Mouse (Mus musculus) CH12.LX (cell line): ENCODE results near the gene Cldnd2. TPM values are rescaled to one million over a fixed set of nuclear protein-coding genes. Genes with fewer than 3 reads are reported as not detected.

Experiments used
- DNase-seq: peaks from one replicate; pipeline ENCODE4 v3.0.0-alpha.2; 2013; ENCODE audit errors: extremely low read depth
- H3K27ac ChIP-seq: 2 replicates; pipeline ENCODE4 v1.5.1; 2012; ENCODE audit warnings: low read depth, mild to moderate bottlenecking, control low read depth, moderate library complexity; ENCODE audit not compliant: insufficient read depth
- H3K27me3 ChIP-seq: replicated peaks from 2 replicates; pipeline ENCODE3; 2012; ENCODE audit warnings: inconsistent platforms
- H3K36me3 ChIP-seq, 2 experiments: replicated peaks in 1 of 2; 2 replicates each; pipeline versions ENCODE3 to v1.6.1; 2012; ENCODE audit warnings: inconsistent platforms in 1 of 2, low read length in 1 of 2, mild to moderate bottlenecking in 1 of 2, mixed read lengths in 1 of 2, moderate library complexity in 1 of 2; ENCODE audit not compliant: control insufficient read depth in 1 of 2, insufficient read depth in 1 of 2
- H3K4me1 ChIP-seq, 2 experiments: 2 replicates each; pipeline ENCODE4 v1.6.1; 2012; ENCODE audit warnings: inconsistent platforms in 1 of 2, moderate library complexity in 1 of 2; ENCODE audit not compliant: insufficient read depth in 2 of 2, control insufficient read depth in 1 of 2
- H3K4me2 ChIP-seq: 2 replicates; pipeline ENCODE4 v1.6.1; 2012; ENCODE audit warnings: low read depth, mild to moderate bottlenecking, control low read depth; ENCODE audit not compliant: poor library complexity, insufficient read depth, severe bottlenecking
- H3K4me3 ChIP-seq, 3 experiments: fragments of 150-350 bp in 1 of 3; sonication (generic) in 1 of 3; replicated peaks in 1 of 3; 2 replicates each; pipeline versions ENCODE3 to v1.5.1; 2011 to 2012; ENCODE audit warnings: low read depth in 2 of 3, low read length in 2 of 3, mild to moderate bottlenecking in 2 of 3, moderate library complexity in 2 of 3, control low read depth in 1 of 3, improper control_type of control experiment in 1 of 3, inconsistent platforms in 1 of 3, mixed read lengths in 1 of 3; ENCODE audit not compliant: poor library complexity in 1 of 3
- H3K79me2 ChIP-seq: replicated peaks from 2 replicates; pipeline ENCODE4 v1.6.1; 2012; ENCODE audit warnings: mild to moderate bottlenecking, moderate library complexity; ENCODE audit not compliant: control insufficient read depth, poor library complexity, insufficient read depth, severe bottlenecking; ENCODE audit errors: extremely low read depth
- H3K9ac ChIP-seq: 2 replicates; pipeline ENCODE4 v1.6.1; 2012; ENCODE audit warnings: low read depth, mild to moderate bottlenecking, control low read depth, moderate library complexity; ENCODE audit not compliant: insufficient read depth
- H3K9me3 ChIP-seq: replicated peaks from 2 replicates; pipeline ENCODE3; 2012; ENCODE audit warnings: low read length, inconsistent platforms, mixed read lengths
- BHLHE40 ChIP-seq: IDR thresholded peaks from 2 replicates; pipeline ENCODE4 v1.6.1; 2011; ENCODE audit warnings: mild to moderate bottlenecking, low read depth, low read length, improper control_type of control experiment
- CHD2 ChIP-seq: IDR thresholded peaks from 2 replicates; pipeline ENCODE4 v1.6.1; 2011; ENCODE audit warnings: low read length, improper control_type of control experiment
- CTCF ChIP-seq, 2 experiments: IDR thresholded peaks in 1 of 2; conservative IDR thresholded peaks in 1 of 2; 2 replicates each; pipeline ENCODE4 v1.5.1; 2011 to 2012; ENCODE audit warnings: low read depth in 2 of 2, low read length in 2 of 2, improper control_type of control experiment in 1 of 2, inconsistent platforms in 1 of 2, mild to moderate bottlenecking in 1 of 2, moderate library complexity in 1 of 2
- E2F4 ChIP-seq: IDR thresholded peaks from 2 replicates; pipeline ENCODE4 v1.6.1; 2011; ENCODE audit warnings: low read depth, low read length, improper control_type of control experiment; ENCODE audit not compliant: insufficient replicate concordance
- ETS1 ChIP-seq: conservative IDR thresholded peaks from 2 replicates; pipeline ENCODE4 v1.6.1; 2012; ENCODE audit warnings: low read depth, mild to moderate bottlenecking, inconsistent platforms, low read length, improper control_type of control experiment, moderate library complexity
- GABPA ChIP-seq: IDR thresholded peaks from 2 replicates; pipeline ENCODE4 v1.6.1; 2012; ENCODE audit warnings: low read depth, low read length, improper control_type of control experiment, inconsistent platforms; ENCODE audit not compliant: insufficient replicate concordance
- JUND ChIP-seq: conservative IDR thresholded peaks from 2 replicates; pipeline ENCODE4 v1.6.1; 2011; ENCODE audit warnings: low read depth, low read length, improper control_type of control experiment
- KAT2A ChIP-seq: IDR thresholded peaks from 2 replicates; pipeline ENCODE4 v1.6.1; 2012; ENCODE audit warnings: low read length, improper control_type of control experiment, inconsistent platforms; ENCODE audit not compliant: insufficient replicate concordance
- MAX ChIP-seq: IDR thresholded peaks from 2 replicates; pipeline ENCODE4 v1.6.1; 2011; ENCODE audit warnings: low read length, improper control_type of control experiment
- MEF2A ChIP-seq: IDR thresholded peaks from 2 replicates; pipeline ENCODE4 v1.6.1; 2014; ENCODE audit warnings: low read depth, mild to moderate bottlenecking, inconsistent platforms, low read length, improper control_type of control experiment, borderline replicate concordance
- MXI1 ChIP-seq: IDR thresholded peaks from 2 replicates; pipeline ENCODE4 v1.6.1; 2011; ENCODE audit warnings: mild to moderate bottlenecking, low read depth, low read length, improper control_type of control experiment
- NELFE ChIP-seq: IDR thresholded peaks from 2 replicates; pipeline ENCODE4 v1.6.1; 2011; ENCODE audit warnings: low read depth, low read length, improper control_type of control experiment
- POLR2A ChIP-seq: IDR thresholded peaks from 2 replicates; pipeline ENCODE4 v1.6.1; 2011; ENCODE audit warnings: low read depth, mild to moderate bottlenecking, improper control_type of control experiment, low read length
- POLR2AphosphoS2 ChIP-seq: IDR thresholded peaks from 2 replicates; pipeline ENCODE4 v1.6.1; 2011; ENCODE audit warnings: low read depth, low read length, improper control_type of control experiment
- RAD21 ChIP-seq: IDR thresholded peaks from 2 replicates; pipeline ENCODE4 v1.6.1; 2011; ENCODE audit warnings: low read depth, mild to moderate bottlenecking, low read length, improper control_type of control experiment, moderate library complexity
- SIN3A ChIP-seq: IDR thresholded peaks from 2 replicates; pipeline ENCODE4 v1.6.1; 2012; ENCODE audit warnings: low read length, improper control_type of control experiment, inconsistent platforms
- SMC3 ChIP-seq: IDR thresholded peaks from 2 replicates; pipeline ENCODE4 v1.6.1; 2011; ENCODE audit warnings: low read depth, low read length, improper control_type of control experiment
- USF1 ChIP-seq: IDR thresholded peaks from 2 replicates; pipeline ENCODE4 v1.6.1; 2014; ENCODE audit warnings: low read depth, mild to moderate bottlenecking, inconsistent platforms, low read length, improper control_type of control experiment
- ZNF384 ChIP-seq: IDR thresholded peaks from 2 replicates; pipeline ENCODE4 v1.6.1; 2012; ENCODE audit warnings: low read depth, low read length, improper control_type of control experiment, inconsistent platforms
- dilution Hi-C: fragments of 300-500 bp; cut with MboI; formaldehyde crosslinking; loops from 2 replicates; pipeline ENCODE4 v1.14.3; 2020; ENCODE audit warnings: low sequenced_read_pairs; ENCODE audit not compliant: extremely low pct_unique_long_range_greater_than_20kb, extremely low pct_ligation_motif_present
- in situ Hi-C: fragments of 300-500 bp; cut with MboI; formaldehyde crosslinking; loops from 3 replicates; pipeline ENCODE4 v1.14.3; 2019; ENCODE audit warnings: low sequenced_read_pairs, low pct_ligation_motif_present, low pct_unique_long_range_greater_than_20kb, mixed read lengths
- polyA plus RNA-seq: library from polyadenylated mRNA; unstranded; fragments of >175 nt; gene quantifications from 2 replicates; pipeline ENCODE4 v1.2.1, GENCODE M21; 2012; ENCODE audit warnings: low read depth; ENCODE audit not compliant: insufficient read length
- total RNA-seq, 2 experiments: library from RNA; depleted of rRNA; stranded (reverse); fragments of 300-350 nt in 1 of 2; fragments of >200 nt in 1 of 2; gene quantifications; 2 replicates each; pipeline ENCODE4 v1.2.3; 2012 to 2014

The Cldnd2 gene
- total and polyA plus RNA-seq, 3 experiments = not detected

DNA sequence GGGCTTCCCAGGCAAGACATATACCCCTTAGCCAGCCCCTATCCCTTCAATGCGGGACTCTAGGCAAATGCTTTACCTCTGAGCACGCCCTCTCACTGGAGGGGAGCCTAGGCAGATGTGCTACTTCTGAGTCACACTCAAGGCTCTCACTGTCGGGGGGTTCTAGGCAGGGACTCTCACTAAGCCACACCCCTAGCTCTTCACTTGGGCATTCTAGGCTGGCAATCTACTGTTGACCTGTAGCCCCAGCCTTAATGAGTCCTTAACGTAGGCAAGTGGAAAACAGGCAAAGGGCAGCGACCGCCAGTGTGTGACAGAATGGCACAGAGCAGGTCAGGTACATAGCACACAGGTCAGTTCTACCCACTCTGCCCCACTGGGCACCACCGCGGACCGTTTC lies 50.3 kb downstream of the Cldnd2 start:
- peaks cover 81% of the 10 kb centered on the region for H3K27me3 ChIP-seq

More for the DNA sequence above, 50.3 kb downstream of the Cldnd2 start:
- Histone ChIP-seq H3K36me3 (no peaks in the 10 kb centered on the region), H3K79me2 (no peaks in the 10 kb centered on the region), H3K4me2 (no peak overlapping the region), H3K9ac (no peak overlapping the region), H3K9me3 (peaks cover 2% of the 10 kb centered on the region), H3K27ac (no peak overlapping the region), H3K4me1 (peaks cover 0 to 9% of the 10 kb centered on the region in 2 experiments; a peak in 1 of 4 replicates), H3K4me3 (no peak overlapping the region)
- in situ Hi-C loops = loop anchor here (25.0 kb wide), 1 partner anchor 296 kb away; the partner anchor contains the start of genes Klk10, Klk8 and Klk9
- TF ChIP-seq RAD21 (no peak), KAT2A (no peak), NELFE (no peak), CHD2 (no peak), USF1 (no peak), SMC3 (no peak), SIN3A (no peak), E2F4 (no peak), ETS1 (no peak), POLR2AphosphoS2 (no peak), JUND (no peak), ZNF384 (no peak), POLR2A (no peak), MAX (no peak), BHLHE40 (no peak), GABPA (no peak), CTCF (conservative IDR thresholded peaks at IDR 0.05 in 1 of 2, IDR thresholded peaks at IDR 0.05 in 1 of 2; ENCODE audit: low read depth in 2 of 2, low read length in 2 of 2) (no peak), MEF2A (no peak), MXI1 (no peak)
- DNase-seq = no peak
- dilution Hi-C loops = no loop called here

Other genes with a start within 250 kb of the Cldnd2 start
- gene Zfp715, start 127.5 kb upstream of the Cldnd2 start, total RNA-seq (2012; rRNA removed) = 9.8 and 10.9 TPM in 2 replicates
- gene Zfp715, start 127.5 kb upstream of the Cldnd2 start, total RNA-seq (2014; rRNA removed) = 17.1 and 19.1 TPM in 2 replicates
- gene Zfp715, start 127.5 kb upstream of the Cldnd2 start, polyA plus RNA-seq = 10.7 and 13.3 TPM in 2 replicates
- 0.25 and 0.34 TPM in 2 replicates for gene Siglecf, start 89.4 kb upstream of the Cldnd2 start, total RNA-seq (2012; rRNA removed)
- gene Siglecf, start 89.4 kb upstream of the Cldnd2 start, total RNA-seq (2014; rRNA removed) = 0.66 and 0.77 TPM in 2 replicates
- gene Siglecf, start 89.4 kb upstream of the Cldnd2 start, polyA plus RNA-seq = 1.3 and 1.7 TPM in 2 replicates
- gene Siglecg, start 32.6 kb upstream of the Cldnd2 start, total RNA-seq (2012; rRNA removed) = 28.9 and 29.7 TPM in 2 replicates
- gene Siglecg, start 32.6 kb upstream of the Cldnd2 start, total RNA-seq (2014; rRNA removed) = 31.2 and 34.4 TPM in 2 replicates
- 48.5 and 58.2 TPM in 2 replicates for gene Siglecg, start 32.6 kb upstream of the Cldnd2 start, polyA plus RNA-seq
- not detected in 2 replicates for gene Lim2, start 13.1 kb upstream of the Cldnd2 start, total RNA-seq (2012; rRNA removed)
- not detected in 2 replicates for gene Lim2, start 13.1 kb upstream of the Cldnd2 start, total RNA-seq (2014; rRNA removed)
- 0.10 TPM in 1 of 2 replicates, not detected in the other for gene Lim2, start 13.1 kb upstream of the Cldnd2 start, polyA plus RNA-seq
- gene Nkg7, start 3.7 kb upstream of the Cldnd2 start, total RNA-seq (2012; rRNA removed) = 0.25 TPM in 1 of 2 replicates, not detected in the other
- not detected in 2 replicates for gene Nkg7, start 3.7 kb upstream of the Cldnd2 start, total RNA-seq (2014; rRNA removed)
- not detected in 2 replicates for gene Nkg7, start 3.7 kb upstream of the Cldnd2 start, polyA plus RNA-seq
- 186 and 201 TPM in 2 replicates for gene Etfb, start 3.3 kb downstream of the Cldnd2 start, total RNA-seq (2012; rRNA removed)
- 147 and 157 TPM in 2 replicates for gene Etfb, start 3.3 kb downstream of the Cldnd2 start, total RNA-seq (2014; rRNA removed)
- gene Etfb, start 3.3 kb downstream of the Cldnd2 start, polyA plus RNA-seq = 201 and 248 TPM in 2 replicates
- not detected in 2 replicates for gene Gm45233, start 3.3 kb downstream of the Cldnd2 start, total RNA-seq (2012; rRNA removed)
- gene Gm45233, start 3.3 kb downstream of the Cldnd2 start, total RNA-seq (2014; rRNA removed) = 0.39 TPM in 1 of 2 replicates, not detected in the other
- gene Gm45233, start 3.3 kb downstream of the Cldnd2 start, polyA plus RNA-seq = 0.66 TPM in 1 of 2 replicates, not detected in the other
- gene Vsig10l, start 22.4 kb downstream of the Cldnd2 start, total RNA-seq (2012; rRNA removed) = 0.17 TPM in 2 replicates
- 0.12 TPM in 2 replicates for gene Vsig10l, start 22.4 kb downstream of the Cldnd2 start, total RNA-seq (2014; rRNA removed)
- 0.99 and 1.8 TPM in 2 replicates for gene Vsig10l, start 22.4 kb downstream of the Cldnd2 start, polyA plus RNA-seq
- not detected in 2 replicates for gene Iglon5, start 49.3 kb downstream of the Cldnd2 start, total RNA-seq (2012; rRNA removed)
- gene Iglon5, start 49.3 kb downstream of the Cldnd2 start, total RNA-seq (2014; rRNA removed) = not detected in 2 replicates
- gene Iglon5, start 49.3 kb downstream of the Cldnd2 start, polyA plus RNA-seq = not detected in 2 replicates
- not detected in 2 replicates for gene 4931406B18Rik, start 65.2 kb downstream of the Cldnd2 start, total RNA-seq (2012; rRNA removed)
- gene 4931406B18Rik, start 65.2 kb downstream of the Cldnd2 start, total RNA-seq (2014; rRNA removed) = not detected in 2 replicates
- not detected in 2 replicates for gene 4931406B18Rik, start 65.2 kb downstream of the Cldnd2 start, polyA plus RNA-seq
- gene Cd33, start 103.6 kb downstream of the Cldnd2 start, total RNA-seq (2012; rRNA removed) = 0.08 TPM in 1 of 2 replicates, not detected in the other
- 0.09 and 0.43 TPM in 2 replicates for gene Cd33, start 103.6 kb downstream of the Cldnd2 start, total RNA-seq (2014; rRNA removed)
- gene Cd33, start 103.6 kb downstream of the Cldnd2 start, polyA plus RNA-seq = 0.33 and 0.40 TPM in 2 replicates
- gene Zfp658, start 121.5 kb downstream of the Cldnd2 start, total RNA-seq (2012; rRNA removed) = 2.5 and 2.9 TPM in 2 replicates
- gene Zfp658, start 121.5 kb downstream of the Cldnd2 start, total RNA-seq (2014; rRNA removed) = 3.3 and 3.4 TPM in 2 replicates
- 2.0 and 2.3 TPM in 2 replicates for gene Zfp658, start 121.5 kb downstream of the Cldnd2 start, polyA plus RNA-seq
- gene Zfp719, start 138.8 kb downstream of the Cldnd2 start, total RNA-seq (2012; rRNA removed) = 5.8 and 6.6 TPM in 2 replicates
- 8.6 and 9.8 TPM in 2 replicates for gene Zfp719, start 138.8 kb downstream of the Cldnd2 start, total RNA-seq (2014; rRNA removed)
- 3.5 and 5.8 TPM in 2 replicates for gene Zfp719, start 138.8 kb downstream of the Cldnd2 start, polyA plus RNA-seq
- gene Zfp819, start 166.4 kb downstream of the Cldnd2 start, total RNA-seq (2012; rRNA removed) = not detected in 2 replicates
- not detected in 2 replicates for gene Zfp819, start 166.4 kb downstream of the Cldnd2 start, total RNA-seq (2014; rRNA removed)
- not detected in 2 replicates for gene Zfp819, start 166.4 kb downstream of the Cldnd2 start, polyA plus RNA-seq
- gene Ceacam18, start 193.9 kb downstream of the Cldnd2 start, total RNA-seq (2012; rRNA removed) = not detected in 2 replicates
- not detected in 2 replicates for gene Ceacam18, start 193.9 kb downstream of the Cldnd2 start, total RNA-seq (2014; rRNA removed)
- not detected in 2 replicates for gene Ceacam18, start 193.9 kb downstream of the Cldnd2 start, polyA plus RNA-seq
- not detected in 2 replicates for gene Siglece, start 219.4 kb downstream of the Cldnd2 start, total RNA-seq (2012; rRNA removed)
- gene Siglece, start 219.4 kb downstream of the Cldnd2 start, total RNA-seq (2014; rRNA removed) = 0.14 TPM in 1 of 2 replicates, not detected in the other
- 0.14 and 0.23 TPM in 2 replicates for gene Siglece, start 219.4 kb downstream of the Cldnd2 start, polyA plus RNA-seq
- 6.9 and 7.8 TPM in 2 replicates for gene Ctu1, start 231.2 kb downstream of the Cldnd2 start, total RNA-seq (2012; rRNA removed)
- gene Ctu1, start 231.2 kb downstream of the Cldnd2 start, total RNA-seq (2014; rRNA removed) = 7.2 TPM in 2 replicates
- 5.3 and 5.5 TPM in 2 replicates for gene Ctu1, start 231.2 kb downstream of the Cldnd2 start, polyA plus RNA-seq
- gene Klk14, start 249.6 kb downstream of the Cldnd2 start, total RNA-seq (2012; rRNA removed) = not detected in 2 replicates
- not detected in 2 replicates for gene Klk14, start 249.6 kb downstream of the Cldnd2 start, total RNA-seq (2014; rRNA removed)
- not detected in 2 replicates for gene Klk14, start 249.6 kb downstream of the Cldnd2 start, polyA plus RNA-seq